Mouse (Mus musculus) hindbrain, postnatal 0 days (tissue): ENCODE measurements around the gene Plxnc1. TPM values are rescaled to one million over a fixed set of nuclear protein-coding genes. Genes with fewer than 3 reads are reported as not detected.
A peak's percentile ranks its signal among the peaks of the same experiment; 100 is the strongest.

Experiments
- ATAC-seq: fragments of 200-750 bp; cut with Nextera tagmentation; 2 replicates; pipeline ENCODE4 v1.8.0; 2017; ENCODE audit warnings: mild to moderate bottlenecking, moderate TSS enrichment, moderate library complexity
- DNase-seq: peaks from one replicate; pipeline ENCODE4 v3.0.0-alpha.2; 2015; ENCODE audit warnings: low spot score
- H3K27ac ChIP-seq: fragments of 300-500 bp; sonication (generic); 2 replicates; pipeline ENCODE4 v1.5.1; 2014; ENCODE audit warnings: mild to moderate bottlenecking
- H3K27me3 ChIP-seq: fragments of 300-500 bp; sonication (generic); 2 replicates; pipeline ENCODE4 v1.6.1; 2014; ENCODE audit warnings: low read length, mixed read lengths; ENCODE audit not compliant: insufficient read depth
- H3K36me3 ChIP-seq: fragments of 300-500 bp; sonication (generic); 2 replicates; pipeline ENCODE4 v1.6.1; 2014; ENCODE audit warnings: low read length, mixed read lengths; ENCODE audit not compliant: insufficient read depth
- H3K4me1 ChIP-seq: fragments of 300-500 bp; sonication (generic); 2 replicates; pipeline ENCODE4 v1.6.1; 2014; ENCODE audit warnings: antibody characterized with exemption, low read length, mixed read lengths; ENCODE audit not compliant: insufficient read depth
- H3K4me2 ChIP-seq: fragments of 300-500 bp; sonication (generic); 2 replicates; pipeline ENCODE4 v1.6.1; 2014; ENCODE audit warnings: low read depth, mild to moderate bottlenecking, low read length, moderate library complexity, mixed read lengths
- H3K4me3 ChIP-seq: fragments of 300-500 bp; sonication (generic); 2 replicates; pipeline ENCODE4 v1.5.1; 2014; ENCODE audit warnings: low read length
- H3K9ac ChIP-seq: fragments of 300-500 bp; sonication (generic); replicated peaks from 2 replicates; pipeline ENCODE4 v1.6.1; 2014; ENCODE audit warnings: mild to moderate bottlenecking, low read length, moderate library complexity, mixed read lengths
- H3K9me3 ChIP-seq: fragments of 300-500 bp; sonication (generic); 2 replicates; pipeline ENCODE4 v1.6.1; 2016; ENCODE audit warnings: low read length, mixed read lengths
- CTCF ChIP-seq: IDR thresholded peaks from 2 replicates; pipeline ENCODE4 v1.5.1; 2016; ENCODE audit warnings: antibody characterized with exemption, control low read depth, low read depth
- WGBS: fragments of 180-500 bp; shearing (Covaris S2); extraction: QIAGEN DNeasy Blood & Tissue Kit; methylation state at CpG from one replicate; pipeline ENCODE4 v1.1.7; 2014; 5-methylcytosine and 5-hydroxymethylcytosine counted together
- polyA plus RNA-seq: library from polyadenylated mRNA; unstranded; fragments of >200 nt; fragmentation: Nextera tagmentation; extraction: Ambion mirVana; gene quantifications from 2 replicates; pipeline ENCODE4 v1.2.1, GENCODE M21; 2015
- total RNA-seq: library from RNA; depleted of rRNA; stranded (reverse); fragments of >200 nt; gene quantifications from 2 replicates; pipeline ENCODE4 v1.2.3, GENCODE M21; 2014

Plxnc1 gene
- total and polyA plus RNA-seq, 2 experiments from 2014 or later, result 9.9 to 54.5 TPM

GRCm38 (mm10) chr10:94798128-94798527, 146.5 kb downstream of the Plxnc1 start:
- H3K27me3 ChIP-seq, result no peaks in the 10 kb centered on the region
- no peak overlapping the region for H3K9ac ChIP-seq
- H3K9me3 ChIP-seq, result no peaks in the 10 kb centered on the region
- WGBS, result 90% methylated on average over 5 of the region's 5 CpGs
- no peaks in the 10 kb centered on the region for H3K4me1 ChIP-seq
- ATAC-seq, result no peak
- TF ChIP-seq CTCF, result no peak
- no peak overlapping the region for H3K27ac ChIP-seq
- H3K36me3 ChIP-seq, result peaks cover 33% of the 10 kb centered on the region
- H3K4me2 ChIP-seq, result no peak overlapping the region
- H3K4me3 ChIP-seq, result no peak overlapping the region
- no peak for DNase-seq

GRCm38 (mm10) chr10:94794666-94795244, 149.9 kb downstream of the Plxnc1 start:
- H3K4me1 ChIP-seq, result no peaks in the 10 kb centered on the region
- WGBS, result 84% methylated on average over 5 of the region's 5 CpGs
- H3K4me2 ChIP-seq, result no peak overlapping the region
- H3K36me3 ChIP-seq, result peaks cover 33% of the 10 kb centered on the region
- H3K9me3 ChIP-seq, result no peaks in the 10 kb centered on the region
- H3K27me3 ChIP-seq, result no peaks in the 10 kb centered on the region
- no peak overlapping the region for H3K4me3 ChIP-seq
- no peak for TF ChIP-seq CTCF
- no peak for ATAC-seq
- H3K9ac ChIP-seq, result no peak overlapping the region
- H3K27ac ChIP-seq, result no peak overlapping the region
- DNase-seq, result no peak

- Histone ChIP-seq H3K4me3 (no peak overlapping the region), H3K36me3 (peaks cover 33% of the 10 kb centered on the region), H3K9me3 (no peaks in the 10 kb centered on the region), H3K27me3 (no peaks in the 10 kb centered on the region), H3K4me2 (no peak overlapping the region), H3K27ac (no peak overlapping the region), H3K9ac (no peak overlapping the region), H3K4me1 (no peaks in the 10 kb centered on the region)
- WGBS, result 93% methylated on average over 3 of the region's 3 CpGs
- no peak for TF ChIP-seq CTCF
- ATAC-seq, result no peak
- DNase-seq, result no peak
These were observed 150.7 kb downstream of the Plxnc1 start for GRCm38 (mm10) chr10:94793914-94794313.

- H3K9ac ChIP-seq, result no peak overlapping the region
- ATAC-seq (no peak), DNase-seq (peak; percentile 31)
- no peaks in the 10 kb centered on the region for H3K9me3 ChIP-seq
- no peak overlapping the region for H3K4me2 ChIP-seq
- TF ChIP-seq CTCF, result no peak
- no peak overlapping the region for H3K27ac ChIP-seq
- no peaks in the 10 kb centered on the region for H3K27me3 ChIP-seq
- no peak overlapping the region for H3K4me3 ChIP-seq
- H3K4me1 ChIP-seq, result no peaks in the 10 kb centered on the region
- peaks cover 18% of the 10 kb centered on the region for H3K36me3 ChIP-seq
- 48% methylated on average over 3 of the region's 3 CpGs for WGBS
These were observed 155.4 kb downstream of the Plxnc1 start for GRCm38 (mm10) chr10:94789205-94789604.

GRCm38 (mm10) chr10:94780618-94781262, 163.9 kb downstream of the Plxnc1 start:
- Histone ChIP-seq H3K4me1 (no peaks in the 10 kb centered on the region), H3K27me3 (no peaks in the 10 kb centered on the region), H3K36me3 (no peaks in the 10 kb centered on the region), H3K9me3 (no peaks in the 10 kb centered on the region), H3K4me2 (no peak overlapping the region), H3K27ac (no peak overlapping the region), H3K9ac (no peak overlapping the region), H3K4me3 (no peak overlapping the region)
- no peak for TF ChIP-seq CTCF
- 78% methylated on average over 3 of the region's 3 CpGs for WGBS
- DNase-seq (no peak), ATAC-seq (no peak)

GRCm38 (mm10) chr10:94779319-94779718, 165.3 kb downstream of the Plxnc1 start:
- Histone ChIP-seq H3K27ac (no peak overlapping the region), H3K4me1 (no peaks in the 10 kb centered on the region), H3K9ac (no peak overlapping the region), H3K4me2 (no peak overlapping the region), H3K4me3 (no peak overlapping the region), H3K27me3 (no peaks in the 10 kb centered on the region), H3K9me3 (no peaks in the 10 kb centered on the region), H3K36me3 (no peaks in the 10 kb centered on the region)
- DNase-seq (no peak), ATAC-seq (no peak)
- WGBS, result 94% methylated on average over 4 of the region's 4 CpGs
- no peak for TF ChIP-seq CTCF

- Histone ChIP-seq H3K36me3 (no peaks in the 10 kb centered on the region), H3K4me3 (no peak overlapping the region), H3K4me2 (no peak overlapping the region), H3K9ac (no peak overlapping the region), H3K27me3 (no peaks in the 10 kb centered on the region), H3K9me3 (no peaks in the 10 kb centered on the region), H3K4me1 (no peaks in the 10 kb centered on the region), H3K27ac (no peak overlapping the region)
- TF ChIP-seq CTCF, result no peak
- ATAC-seq (no peak), DNase-seq (no peak)
- WGBS, result 95% methylated on average over 3 of the region's 3 CpGs
These were observed 167.1 kb downstream of the Plxnc1 start for GRCm38 (mm10) chr10:94777576-94777975.
